Mouse (Mus musculus): ENCODE measurements at regions not wholly inside any gene's neighbourhood (a gene's known extent, or its start where the extent isn't known, plus 50 kb on each side); places are given as distances from the start of the nearest gene placed in this dataset.

DNA sequence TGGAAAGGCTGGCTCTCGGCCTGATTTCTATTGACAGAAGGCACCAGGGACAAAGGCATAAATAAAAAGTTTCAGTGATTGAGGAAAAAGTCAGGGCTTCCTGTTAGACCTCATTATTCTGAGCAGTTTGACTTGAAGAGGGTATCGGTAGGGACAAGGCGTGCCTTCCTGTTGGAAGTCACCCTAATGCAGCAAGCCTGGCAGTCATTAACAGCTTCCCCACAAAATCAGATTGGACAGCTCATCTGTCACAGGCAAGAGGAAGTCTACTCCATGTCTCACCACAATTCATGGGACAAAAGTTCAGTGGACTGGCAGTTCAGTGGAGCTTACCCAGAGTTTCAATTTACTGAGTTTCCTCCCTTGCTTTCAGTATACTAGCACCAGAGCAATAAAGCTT lies 715.5 kb downstream of the Fam181b start:
- DNase-seq (ENCODE audit: low spot score in 2 of 2), result no peak
- intact Hi-C loops (cut with DNase I), result no loop called here

GRCm38 (mm10) chr7:93835697-93836096 lies 756.0 kb downstream of the Fam181b start:
- DNase-seq (ENCODE audit: low spot score in 2 of 2), result no peak
- intact Hi-C loops (cut with DNase I), result no loop called here

DNA sequence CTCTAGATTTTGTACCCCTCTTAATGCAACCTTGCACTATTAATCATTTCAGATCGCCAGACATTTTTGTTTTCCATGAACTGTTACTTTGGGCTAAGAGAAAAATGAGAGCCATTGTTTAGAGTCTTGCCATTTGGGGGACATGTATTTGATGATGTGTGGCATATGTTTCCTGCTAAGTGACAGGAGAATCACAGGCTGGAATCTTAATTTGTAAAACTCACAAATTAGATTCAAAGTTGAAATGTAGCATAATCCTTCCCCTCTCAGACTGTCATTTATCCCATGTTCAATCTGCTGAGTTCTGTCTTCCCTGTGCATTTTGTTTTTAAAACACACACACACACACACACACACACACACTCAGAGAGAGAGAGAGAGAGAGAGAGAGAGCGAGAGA lies 756.5 kb downstream of the Fam181b start:
- DNase-seq (ENCODE audit: low spot score in 2 of 2), result no peak
- intact Hi-C loops (cut with DNase I), result no loop called here

DNA sequence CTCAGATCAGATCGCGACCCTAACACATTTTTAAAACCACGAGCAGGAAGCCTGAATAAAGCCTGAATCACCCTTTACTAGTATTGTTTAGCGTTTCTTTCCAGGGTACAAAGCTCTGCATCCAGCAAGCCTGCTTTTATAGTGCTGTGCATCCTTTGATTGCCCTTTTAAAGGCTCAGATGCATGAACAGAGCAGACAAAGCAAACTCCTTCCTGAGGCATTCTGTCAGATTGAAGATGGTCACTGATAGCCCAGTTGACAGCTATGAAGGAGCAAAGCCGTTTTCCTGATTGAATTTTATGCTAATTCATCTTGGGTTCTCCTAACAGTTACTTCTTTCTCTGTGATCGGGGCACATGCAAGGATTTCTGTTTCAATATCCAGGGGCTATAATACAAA lies 775.4 kb downstream of the Fam181b start:
- intact Hi-C loops (cut with DNase I), result no loop called here
- no peak for DNase-seq (ENCODE audit: low spot score in 2 of 2)

- DNase-seq (ENCODE audit: low spot score in 2 of 2), result no peak
- intact Hi-C loops (cut with DNase I), result no loop called here
Observed at GRCm38 (mm10) chr7:93893701-93894100, 814.0 kb downstream of the Fam181b start.

DNA sequence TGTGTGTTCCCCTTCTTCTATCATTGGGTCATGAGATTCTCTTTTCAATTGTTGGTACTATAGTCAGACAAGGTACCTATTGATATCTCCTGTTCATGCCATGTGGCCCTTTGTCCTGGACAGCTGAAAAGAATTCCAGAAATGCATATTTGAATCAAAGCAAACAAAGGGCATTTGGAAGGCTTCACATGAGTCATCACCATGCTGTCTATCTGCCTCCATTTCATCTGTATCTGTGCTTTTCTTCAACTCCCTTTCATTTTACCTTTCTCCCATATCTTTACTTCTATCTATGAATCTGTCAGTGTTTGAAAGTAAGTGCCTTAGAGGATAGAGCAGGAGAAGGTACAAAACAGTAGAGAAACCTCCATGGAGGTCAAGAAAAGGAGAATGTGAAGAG lies 817.3 kb downstream of the Fam181b start:
- no peak for DNase-seq (ENCODE audit: low spot score in 2 of 2)
- intact Hi-C loops (cut with DNase I), result loop anchor here (2.0 kb wide), 1 partner anchor 14 kb away; no protein-coding TSS in a partner anchor

- intact Hi-C loops (cut with DNase I), result no loop called here
- DNase-seq (ENCODE audit: low spot score in 2 of 2), result no peak
Observed at GRCm38 (mm10) chr7:93902770-93903169, 823.1 kb downstream of the Fam181b start.

GRCm38 (mm10) chr7:93936925-93937324 lies 857.3 kb downstream of the Fam181b start:
- intact Hi-C loops (cut with DNase I), result no loop called here
- no peak for DNase-seq (ENCODE audit: low spot score in 2 of 2)

DNA sequence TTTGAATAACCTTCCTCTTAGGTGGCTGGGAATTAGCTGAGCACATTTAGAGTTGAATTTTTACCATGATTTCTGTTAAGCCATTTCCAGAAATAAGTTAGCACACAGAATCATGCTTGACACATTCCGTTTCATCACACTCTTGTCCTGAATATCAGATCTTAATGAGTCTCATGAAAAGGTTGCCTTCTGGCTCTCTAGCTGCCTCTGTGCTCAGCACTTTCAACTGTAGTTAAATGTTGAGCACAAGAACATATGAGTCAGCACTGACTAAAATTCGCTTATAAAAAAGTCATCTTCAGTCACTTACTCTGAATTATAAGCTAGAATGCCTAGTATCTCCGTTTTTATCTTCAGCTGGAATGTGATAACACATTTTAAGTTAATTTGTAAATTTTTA lies 902.4 kb downstream of the Fam181b start:
- no peak for DNase-seq (ENCODE audit: low spot score in 2 of 2)
- intact Hi-C loops (cut with DNase I), result no loop called here

DNA sequence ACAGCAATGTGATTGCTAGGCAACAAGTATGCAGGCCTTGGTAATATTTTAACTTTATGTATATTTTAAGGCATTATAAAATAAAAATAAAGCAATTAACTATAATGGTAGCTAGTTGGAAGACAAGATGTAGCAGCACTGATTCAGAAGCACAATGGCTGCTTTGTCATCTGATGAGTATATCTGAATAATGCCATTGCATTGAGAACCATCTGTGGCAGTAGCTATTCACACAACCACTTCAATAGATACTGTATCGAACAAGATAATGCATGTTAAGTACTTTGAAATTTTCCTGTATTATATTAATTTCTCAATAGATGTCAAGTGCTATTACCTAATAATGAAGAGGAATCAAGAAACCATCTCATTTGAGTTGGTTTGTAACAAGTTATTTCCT lies 923.1 kb downstream of the Fam181b start:
- intact Hi-C loops (cut with DNase I), result no loop called here
- no peak for DNase-seq (ENCODE audit: low spot score in 2 of 2)

GRCm38 (mm10) chr7:94042466-94043030 lies 962.9 kb downstream of the Fam181b start:
- intact Hi-C loops (cut with DNase I), result no loop called here
- DNase-seq (ENCODE audit: low spot score in 2 of 2), result peak; percentile 4 to 9

- DNase-seq (ENCODE audit: low spot score in 2 of 2), result no peak
- intact Hi-C loops (cut with DNase I), result loop anchor here (2.0 to 5.0 kb wide), 2 partner anchors 583 to 709 kb away; no protein-coding TSS in a partner anchor
Observed at GRCm38 (mm10) chr7:94045428-94045827, 965.8 kb downstream of the Fam181b start.

- intact Hi-C loops (cut with DNase I), result loop anchor here (5.0 kb wide), 1 partner anchor 584 kb away; no protein-coding TSS in a partner anchor
- no peak for DNase-seq (ENCODE audit: low spot score in 2 of 2)
Observed at GRCm38 (mm10) chr7:94046029-94046428, 966.4 kb downstream of the Fam181b start.

- intact Hi-C loops (cut with DNase I), result no loop called here
- no peak for DNase-seq (ENCODE audit: low spot score in 2 of 2)
Observed at GRCm38 (mm10) chr7:94061814-94062545, 982.3 kb downstream of the Fam181b start.
